Mouse (Mus musculus): ENCODE data around the gene Fancg.

DNA sequence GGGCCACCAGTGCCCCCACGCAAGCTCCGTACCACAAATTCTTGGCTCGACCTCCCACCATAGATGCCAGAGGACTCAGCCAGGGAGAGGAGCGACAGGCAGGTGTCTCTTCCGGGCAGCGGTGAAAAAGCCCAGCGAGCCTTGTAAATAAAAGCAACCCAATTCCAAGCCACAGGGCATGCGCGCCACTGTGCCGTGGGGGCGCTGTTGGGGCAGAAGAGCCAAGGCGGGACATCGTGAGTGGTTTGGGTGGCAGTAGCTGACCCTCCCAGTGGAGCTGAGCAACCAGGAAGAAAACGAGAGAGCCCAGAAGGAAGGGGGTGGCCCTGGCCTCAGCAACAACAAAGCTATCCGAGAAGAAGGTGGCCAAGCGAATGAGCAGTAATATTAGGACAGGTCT, 10.6 kb upstream of the Fancg start:
- TF ChIP-seq POLR2A (IDR thresholded peaks at IDR 0.05; ENCODE audit: borderline replicate concordance, extremely low read depth, insufficient read depth, insufficient read length, poor library complexity, severe bottlenecking) (no peak), CTCF (IDR thresholded peaks at IDR 0.05; ENCODE audit: borderline replicate concordance, extremely low read depth, insufficient read depth, insufficient read length) (no peak)

All from brain, embryonic 14.5 days (tissue).